Mouse (Mus musculus): ENCODE measurements around the gene Cul1.

- TF ChIP-seq GATA1 (IDR thresholded peaks at IDR 0.05; ENCODE audit: borderline replicate concordance, low read length) (no peak), FLI1 (IDR thresholded peaks at IDR 0.05; ENCODE audit: low read length) (no peak)
These were observed 13.3 kb downstream of the Cul1 start for GRCm38 (mm10) chr6:47466488-47466887.
